Mouse (Mus musculus) cerebellum, adult 2 months (tissue): Measurements from ENCODE around the gene Ttc29.

Experiments used
- CTCF ChIP-seq: fragments of 200-500 bp; IDR thresholded peaks from 2 replicates; pipeline ENCODE4 v1.5.1; 2011; ENCODE audit warnings: low read depth, mild to moderate bottlenecking, control low read depth, low read length, moderate library complexity, borderline replicate concordance; ENCODE audit not compliant: insufficient read depth
- POLR2A ChIP-seq: fragments of 200-500 bp; IDR thresholded peaks from 2 replicates; pipeline ENCODE4 v1.6.1; 2011; ENCODE audit warnings: low read length, control low read depth, borderline replicate concordance; ENCODE audit not compliant: insufficient read depth

GRCm38 (mm10) chr8:78442781-78443180, 229.7 kb downstream of the Ttc29 start:
- no peak for TF ChIP-seq CTCF
- no peak for TF ChIP-seq POLR2A
